Mouse (Mus musculus) lung, postnatal 36 days (tissue): ENCODE results near the gene Ofd1.
A peak's percentile ranks its signal among the peaks of the same experiment; 100 is the strongest.

ENCODE experiments used
- DNase-seq: peaks from one replicate; pipeline ENCODE4 v3.0.0; 2022; ENCODE audit warnings: mixed read lengths

Gene Ofd1

DNA sequence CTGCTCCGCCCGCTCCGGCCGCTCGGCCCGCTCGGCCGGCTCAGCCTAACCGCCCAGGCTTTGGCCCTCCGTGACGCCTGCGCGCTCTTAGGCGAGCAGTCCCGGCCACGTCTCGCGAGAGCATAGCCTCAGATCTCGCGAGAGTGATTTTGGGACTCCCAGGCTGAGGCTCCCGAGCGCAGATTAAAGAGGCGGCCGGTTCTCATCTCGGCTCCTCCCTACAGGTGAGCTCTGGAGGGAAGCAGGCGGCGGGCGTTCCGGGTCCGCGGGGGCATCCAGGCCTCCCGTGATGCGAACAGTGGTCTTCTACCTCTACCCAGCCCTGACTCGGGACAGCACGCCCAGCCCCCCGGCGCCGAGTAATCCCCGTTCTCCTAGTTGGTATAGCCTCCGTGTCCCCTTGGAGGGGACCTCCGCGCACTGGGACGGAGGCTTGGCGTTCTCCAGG lies at the start of gene Ofd1:
Gene Ofd1, minus strand, starts transcription at position 89 of the 448 bp plus-strand sequence.
- peak; percentile 95 for DNase-seq

- DNase-seq: peak; percentile 96
Measured at GRCm38 (mm10) chrX:166479365-166479983, 39.0 kb upstream of the Ofd1 start, which contains the start of gene Rab9. Rab9 (minus strand) TSS chrX:166479867.

GRCm38 (mm10) chrX:166478631-166479364 lies 38.3 kb upstream of the Ofd1 start:
- peak; percentile 49 for DNase-seq

- no peak for DNase-seq
Measured at GRCm38 (mm10) chrX:166477393-166477792, 36.9 kb upstream of the Ofd1 start.

GRCm38 (mm10) chrX:166472612-166473011 lies 32.1 kb upstream of the Ofd1 start:
- DNase-seq: no peak

DNA sequence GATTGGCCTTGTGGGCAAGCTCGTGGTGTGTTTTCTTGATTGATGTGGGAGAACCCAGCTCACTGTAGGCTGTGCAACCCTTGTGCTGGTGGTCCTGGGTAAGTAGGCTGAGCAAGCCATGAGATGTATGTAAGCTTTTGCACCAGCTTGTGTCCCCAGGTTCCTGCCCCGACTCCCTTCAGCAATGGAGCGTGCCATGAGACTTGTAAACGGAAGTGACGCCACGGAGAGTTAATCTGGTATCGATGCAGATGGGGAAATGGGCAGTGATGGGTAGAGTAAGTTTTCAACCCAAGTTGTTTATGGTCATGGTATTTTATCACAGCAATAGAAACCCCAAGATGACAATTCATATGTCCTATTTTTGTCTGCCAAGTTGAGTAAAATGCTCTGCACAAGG lies 27.8 kb upstream of the Ofd1 start:
- DNase-seq: no peak

DNA sequence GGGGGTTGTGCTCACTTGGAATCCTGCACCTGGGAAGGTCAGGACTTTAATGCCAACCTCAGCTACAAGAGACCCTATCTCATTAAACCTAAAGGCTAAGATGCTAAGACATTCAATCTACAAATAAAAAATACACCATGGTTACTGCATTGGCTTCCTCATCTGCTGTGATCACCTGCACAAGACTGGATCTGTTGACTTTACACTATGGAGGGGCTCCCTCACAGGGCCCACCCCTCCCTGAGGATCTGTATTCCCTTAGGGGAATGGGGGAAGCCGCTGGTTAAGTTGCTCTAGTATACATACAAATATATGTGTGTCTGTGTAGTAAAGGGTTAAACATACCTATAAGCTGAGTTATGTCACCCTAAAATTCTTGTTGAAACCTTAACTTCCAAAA lies 15.0 kb upstream of the Ofd1 start:
- DNase-seq: no peak

GRCm38 (mm10) chrX:166454331-166454730 lies 13.8 kb upstream of the Ofd1 start:
- DNase-seq: no peak

GRCm38 (mm10) chrX:166453532-166453931 lies 13.0 kb upstream of the Ofd1 start:
- peak; percentile 43 for DNase-seq

- no peak for DNase-seq
Measured at GRCm38 (mm10) chrX:166444552-166444951, 4.0 kb upstream of the Ofd1 start.

GRCm38 (mm10) chrX:166440036-166440615 lies 378 bp downstream of the Ofd1 start, which contains the start of gene Trappc2:
Trappc2 (plus strand) TSS chrX:166440574.
- no peak for DNase-seq

DNA sequence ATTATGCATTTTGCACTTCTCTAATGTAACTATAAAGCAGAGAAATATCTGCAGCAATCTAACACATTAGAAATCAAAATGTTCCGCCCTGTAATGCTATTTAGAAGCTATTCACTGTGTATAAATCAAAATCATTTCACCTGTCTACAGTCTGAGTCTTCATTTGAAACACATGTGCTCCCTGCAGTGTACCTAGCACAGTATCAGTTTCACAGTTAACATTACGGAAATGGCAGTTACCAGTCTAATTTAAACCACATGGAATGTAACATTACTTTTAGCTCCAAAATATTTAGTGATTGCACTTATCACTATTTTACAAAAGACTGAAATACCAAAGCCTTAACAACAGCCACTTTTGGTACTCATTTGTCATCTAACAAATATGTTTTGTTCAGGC lies 5.7 kb downstream of the Ofd1 start:
- DNase-seq: no peak

GRCm38 (mm10) chrX:166416196-166416595 lies 24.3 kb downstream of the Ofd1 start:
- DNase-seq: peak; percentile 57

DNA sequence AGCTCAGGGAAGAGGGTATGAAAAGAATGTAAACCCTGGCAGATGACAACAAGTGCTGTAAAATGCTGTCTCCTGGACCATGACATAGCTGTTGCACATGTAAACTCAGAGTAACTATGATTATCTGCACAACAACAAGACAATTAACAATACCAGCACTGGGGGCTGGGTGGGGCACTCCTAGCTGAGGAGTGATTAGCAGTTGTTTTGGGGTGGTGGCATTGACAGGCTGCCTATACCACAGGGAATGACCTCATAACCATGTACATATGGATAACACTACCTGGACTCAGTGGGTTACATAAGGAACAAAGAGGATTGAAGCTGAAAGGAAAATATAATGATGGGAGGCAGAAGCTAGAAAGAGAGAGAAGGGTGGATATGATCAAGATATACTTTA lies 32.6 kb downstream of the Ofd1 start:
- DNase-seq: no peak

GRCm38 (mm10) chrX:166393753-166394152 lies 46.8 kb downstream of the Ofd1 start:
- DNase-seq: peak; percentile 10

DNA sequence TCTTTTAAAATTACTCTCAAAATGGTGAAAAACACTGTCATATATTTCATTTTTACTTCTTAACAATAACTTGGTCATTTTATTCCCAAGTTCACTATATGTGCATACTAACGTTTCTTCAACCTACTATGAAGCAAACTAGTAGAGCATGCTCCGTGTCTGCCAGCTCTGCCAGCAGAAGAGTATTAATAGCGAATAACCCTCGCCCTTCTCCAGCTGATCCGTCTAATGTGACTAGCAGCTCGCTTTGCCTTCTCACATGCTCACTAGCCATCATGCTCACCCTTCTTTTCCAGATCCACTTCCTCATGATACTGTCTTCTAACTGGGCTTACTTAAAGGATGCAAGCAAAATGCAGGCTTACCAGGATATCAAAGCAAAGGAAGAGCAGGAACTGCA lies 53.8 kb downstream of the Ofd1 start:
- DNase-seq: no peak

- peak; percentile 11 for DNase-seq
Measured at GRCm38 (mm10) chrX:166384935-166385334, 55.6 kb downstream of the Ofd1 start.

DNA sequence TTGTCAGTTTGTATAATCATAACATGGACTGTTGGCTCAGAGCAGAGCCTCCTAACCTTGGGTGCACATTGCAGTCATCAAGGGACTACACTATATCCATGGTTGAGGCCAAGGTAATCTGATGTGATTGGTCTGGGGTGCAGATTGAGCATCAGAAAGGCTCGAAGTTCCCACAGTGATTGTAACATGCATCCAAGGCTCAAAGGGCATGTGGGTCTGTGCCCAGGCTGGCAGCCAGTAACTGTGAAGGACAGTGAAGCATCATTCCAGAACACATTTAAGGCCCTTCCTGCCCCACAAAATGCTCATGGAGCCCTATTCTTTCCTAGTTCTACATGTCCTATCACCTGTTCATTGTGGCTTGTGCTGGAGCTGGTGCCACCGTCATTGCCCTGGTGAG lies 56.9 kb downstream of the Ofd1 start:
- no peak for DNase-seq

- peak; percentile 1 for DNase-seq
Measured at GRCm38 (mm10) chrX:166378652-166379051, 61.9 kb downstream of the Ofd1 start.

DNA sequence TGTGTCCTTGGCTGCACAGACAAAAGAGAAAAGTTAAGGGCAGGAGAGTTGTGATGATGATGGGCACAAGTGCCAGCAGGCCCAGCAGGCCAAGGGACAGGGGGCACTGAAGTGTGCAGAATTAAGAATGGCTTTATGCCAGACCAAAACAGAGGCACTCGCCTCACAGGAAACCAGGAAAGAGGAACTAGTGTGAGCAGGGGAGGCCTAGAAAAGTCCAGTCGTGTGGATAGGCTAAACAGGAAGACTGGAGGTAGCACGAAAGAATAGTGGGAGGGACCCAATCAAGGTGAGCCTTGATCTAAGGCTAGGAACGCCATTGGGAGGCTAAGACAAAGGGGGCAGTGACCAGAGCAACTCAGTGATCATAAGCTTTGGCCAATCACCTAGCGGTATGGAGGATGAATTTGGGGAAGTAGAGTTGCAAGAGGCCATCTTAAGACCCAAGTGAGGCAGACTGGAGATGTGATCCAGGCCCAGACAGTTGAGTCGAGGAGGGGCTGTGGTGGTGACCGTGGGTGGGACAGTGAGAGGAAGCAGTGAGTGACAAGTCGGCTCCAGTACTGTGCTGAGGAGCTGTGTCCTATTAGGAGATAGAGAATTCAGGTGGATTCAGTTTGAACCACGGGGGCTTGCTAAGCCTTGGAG lies 63.7 kb downstream of the Ofd1 start:
- DNase-seq: no peak

- no peak for DNase-seq
Measured at GRCm38 (mm10) chrX:166365458-166366213, 74.9 kb downstream of the Ofd1 start.

GRCm38 (mm10) chrX:166360455-166360854 lies 80.0 kb downstream of the Ofd1 start:
- no peak for DNase-seq
